Mouse (Mus musculus) lung, postnatal 25 days (tissue): Measurements from ENCODE around the gene Rab3gap1.

Experiments
- DNase-seq: peaks from one replicate; pipeline ENCODE4 v3.0.0; 2022; ENCODE audit warnings: low spot score

Rab3gap1 gene

GRCm38 (mm10) chr1:127868300-127869261 is at the start of gene Rab3gap1:
Rab3gap1 (plus strand) TSS chr1:127868773.
- peak; percentile 89 for DNase-seq

DNA sequence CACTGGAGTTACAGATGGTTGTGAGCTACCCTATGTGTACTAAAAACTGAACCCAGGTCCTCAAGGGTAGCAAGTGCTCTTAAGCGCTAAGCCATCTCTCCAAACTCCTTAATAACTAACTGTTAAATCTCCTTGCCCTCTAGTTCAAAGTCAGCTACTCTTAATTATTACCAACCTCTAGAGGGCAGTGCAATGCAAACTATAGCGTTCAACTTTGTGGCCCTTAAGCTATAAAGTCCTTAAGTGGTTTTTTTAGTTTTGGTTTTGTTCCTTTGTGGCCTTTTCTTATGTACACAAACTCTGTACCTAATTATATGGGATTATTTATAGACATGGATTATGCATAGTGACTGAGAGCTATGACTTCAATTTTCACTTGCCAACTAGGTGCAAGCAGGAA is 41.2 kb upstream of the Rab3gap1 start:
- DNase-seq: peak; percentile 70

GRCm38 (mm10) chr1:127830215-127830921 is 38.2 kb upstream of the Rab3gap1 start:
- no peak for DNase-seq

DNA sequence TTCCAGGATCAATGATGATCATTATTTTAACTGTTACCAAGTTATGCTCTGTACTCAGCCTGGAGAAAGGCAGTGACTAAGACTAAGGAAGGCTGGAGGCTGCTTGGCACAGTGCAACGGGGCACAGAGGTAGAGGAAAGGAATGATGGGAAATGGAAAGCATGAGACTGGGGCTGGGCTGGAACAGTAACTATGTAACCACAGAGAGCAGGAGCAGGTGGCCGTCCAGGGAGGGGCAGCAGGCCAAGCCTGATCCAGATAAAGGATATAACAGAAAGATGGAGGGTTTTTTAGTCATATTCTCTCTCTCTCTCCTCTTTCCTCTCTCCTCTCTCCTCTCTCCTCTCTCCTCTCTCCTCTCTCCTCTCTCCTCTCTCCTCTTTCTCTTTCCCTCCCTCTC is 34.9 kb upstream of the Rab3gap1 start:
- DNase-seq: no peak

DNA sequence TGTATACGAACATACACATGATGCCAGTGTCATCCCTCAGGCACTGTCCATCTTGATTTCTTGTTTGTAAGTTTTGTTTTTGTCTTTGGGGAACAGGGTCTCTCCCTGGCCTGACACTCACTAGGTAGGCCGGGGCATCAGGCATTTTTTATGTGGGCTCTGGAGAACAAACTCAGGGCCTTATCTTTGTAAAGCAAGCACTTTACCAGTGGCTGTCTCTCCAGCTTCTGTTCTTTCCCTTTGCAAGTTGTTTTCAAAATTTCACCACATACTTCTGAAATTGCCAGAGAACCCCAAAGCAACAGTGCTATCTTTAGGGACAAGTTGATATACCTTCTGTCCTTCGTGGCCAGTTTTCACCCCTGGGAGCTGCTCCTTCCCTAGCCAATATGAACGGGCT is 34.4 kb upstream of the Rab3gap1 start:
- DNase-seq: no peak

DNA sequence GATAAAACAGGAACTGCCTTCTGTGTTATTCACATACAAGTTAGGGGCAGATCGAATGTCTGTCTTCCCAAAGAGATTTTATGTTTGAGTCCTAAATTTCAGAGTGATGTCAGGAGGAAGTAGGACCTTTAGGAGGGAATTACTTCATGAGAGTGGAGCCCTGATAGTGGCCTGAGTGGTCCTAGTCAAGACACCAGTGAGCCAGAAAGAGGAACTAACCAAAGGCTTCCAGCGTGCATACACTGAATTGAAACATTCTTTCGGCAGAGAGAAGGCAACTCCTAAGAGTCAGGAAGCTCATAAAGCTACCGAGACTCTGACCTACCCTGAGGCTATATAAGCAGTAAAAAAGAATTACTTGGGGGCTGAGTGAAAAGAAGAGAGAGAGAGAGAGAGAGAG is 32.0 kb upstream of the Rab3gap1 start:
- no peak for DNase-seq

GRCm38 (mm10) chr1:127838602-127839001 is 30.0 kb upstream of the Rab3gap1 start:
- DNase-seq: no peak

DNA sequence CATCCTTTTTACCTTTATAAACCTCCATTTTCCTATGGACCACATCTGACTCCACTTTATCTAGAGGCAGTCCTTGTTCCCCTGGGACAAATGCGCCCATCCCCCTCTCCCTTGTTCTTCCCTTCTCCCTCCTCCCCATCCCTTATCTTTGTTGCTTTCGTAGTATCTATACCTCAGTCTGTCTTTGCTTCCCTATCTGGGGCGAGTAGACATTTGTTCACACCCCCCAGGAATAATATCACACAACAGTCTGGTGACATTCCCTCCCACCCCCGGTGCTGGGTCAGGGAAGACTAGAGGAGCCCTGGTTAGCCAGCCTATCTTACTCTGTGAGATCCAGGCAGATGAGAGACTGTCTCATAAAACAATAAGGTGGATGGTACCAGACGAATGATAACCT is 23.1 kb upstream of the Rab3gap1 start:
- DNase-seq: no peak

DNA sequence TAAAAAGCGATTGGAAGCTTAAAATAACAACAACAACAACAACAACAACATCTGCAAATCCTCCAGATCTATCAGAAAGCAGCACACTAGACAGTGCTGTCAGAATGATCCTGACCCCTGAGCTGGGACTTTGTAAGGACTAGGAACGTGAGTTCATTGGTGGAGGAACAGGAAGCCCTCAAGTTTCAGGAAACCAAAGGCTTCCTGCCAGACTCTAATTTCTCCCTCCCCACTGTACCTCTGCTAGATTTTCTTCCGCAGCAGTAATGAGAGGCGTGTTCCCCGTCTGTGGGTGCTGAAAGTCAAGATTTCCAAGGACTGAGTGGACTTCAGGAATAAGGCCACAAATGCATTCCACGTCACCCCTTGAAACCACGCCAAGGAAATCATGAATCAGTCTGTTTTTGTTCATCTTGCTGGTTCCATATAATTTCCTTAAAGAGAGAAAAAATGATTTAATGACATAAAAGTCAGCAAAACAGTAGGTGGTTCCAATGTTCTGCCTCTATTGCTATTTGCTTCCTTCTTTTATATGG is 18.4 kb upstream of the Rab3gap1 start:
- DNase-seq: no peak

DNA sequence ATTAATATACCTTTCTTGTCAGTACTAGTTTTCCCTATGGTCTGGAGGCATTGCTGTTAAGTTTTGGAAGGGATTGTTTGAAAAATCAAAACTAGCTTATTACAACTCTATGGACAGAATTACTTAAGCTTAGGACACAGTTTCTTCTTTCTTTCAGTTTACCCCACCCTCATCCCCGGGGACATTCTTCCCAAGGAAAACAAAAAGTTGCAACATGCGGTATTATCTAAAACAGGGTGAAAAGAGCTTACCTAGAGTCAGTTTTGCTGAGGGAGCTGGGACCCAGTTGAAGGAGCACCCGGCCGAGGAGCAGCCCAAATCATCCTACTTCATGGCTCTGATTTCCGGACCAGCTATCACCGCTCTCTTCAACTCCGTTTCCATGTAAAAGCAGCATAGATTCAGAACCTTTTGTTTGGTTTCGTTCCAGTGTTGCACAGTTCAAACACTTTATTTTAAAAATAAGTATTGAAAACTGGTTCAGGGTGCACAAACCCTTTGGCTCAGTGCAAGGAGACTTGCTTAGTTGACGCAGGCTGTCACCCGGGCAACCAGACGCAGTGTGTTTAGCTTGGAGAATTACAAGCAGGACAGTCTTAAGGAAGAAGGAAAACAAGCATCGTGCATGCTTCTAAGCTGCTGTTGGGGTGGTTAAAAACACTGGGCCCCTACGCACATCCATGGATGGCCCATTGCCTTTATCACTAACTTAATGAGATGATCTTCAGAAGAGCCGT is 13.9 kb upstream of the Rab3gap1 start, which contains the start of gene Map3k19:
TSS of gene Map3k19 (minus strand) at position 546 of the 737 bp plus-strand sequence.
- DNase-seq: no peak

DNA sequence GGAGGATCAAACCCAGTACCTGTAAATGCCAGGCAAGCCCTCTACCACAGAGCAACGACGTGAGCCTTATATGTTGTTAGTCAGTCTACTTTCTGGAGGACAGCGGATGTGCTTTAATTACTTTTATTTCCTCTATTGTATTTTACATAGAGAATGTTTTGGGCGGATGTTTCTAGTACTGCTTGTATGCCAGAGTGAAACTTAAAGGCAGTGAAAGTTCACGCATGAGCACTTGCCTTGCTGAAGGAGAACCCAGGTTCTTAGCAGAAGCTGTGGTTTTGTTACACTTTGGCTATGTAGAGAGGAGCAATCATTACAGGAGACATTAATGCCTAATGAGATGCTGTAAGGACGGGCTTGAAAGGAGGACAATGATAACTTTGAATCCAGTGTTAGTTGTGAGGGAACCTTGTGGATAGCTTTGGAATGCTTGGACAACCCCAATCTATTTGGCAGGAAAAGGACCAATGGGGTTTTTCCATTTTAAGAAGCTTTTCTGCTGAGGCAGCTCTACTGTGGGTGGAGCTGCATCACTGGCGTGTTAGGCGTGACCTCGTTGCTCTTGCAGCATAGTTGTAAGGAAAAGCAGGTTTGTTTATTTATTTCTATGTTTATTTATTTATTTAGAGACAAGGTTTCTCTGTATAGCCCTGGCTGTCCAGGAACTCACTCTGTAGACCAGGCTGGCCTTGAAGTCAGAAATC is 9.5 kb upstream of the Rab3gap1 start:
- no peak for DNase-seq

- DNase-seq: no peak
Observed at GRCm38 (mm10) chr1:127859799-127860400, 8.7 kb upstream of the Rab3gap1 start.

GRCm38 (mm10) chr1:127860492-127860891 is 8.1 kb upstream of the Rab3gap1 start:
- DNase-seq: no peak

DNA sequence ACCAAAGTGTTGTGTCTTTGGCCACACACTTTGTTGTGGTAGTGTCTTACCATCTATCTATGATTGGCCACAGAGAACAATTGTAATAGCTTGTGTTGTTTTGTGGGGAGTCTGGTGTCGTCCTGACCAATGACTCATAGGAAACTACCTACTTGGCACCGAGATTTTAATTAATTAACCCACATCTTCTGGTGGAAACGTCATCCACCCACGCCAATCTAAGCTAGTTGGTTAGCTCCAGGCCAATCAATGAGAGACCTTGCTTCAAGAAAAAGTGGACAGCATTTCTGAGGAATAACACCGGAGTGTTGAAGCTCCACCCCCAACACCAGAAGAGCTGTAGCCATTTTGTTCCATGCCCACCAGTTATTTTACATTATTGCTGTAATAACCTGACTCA is 6.7 kb upstream of the Rab3gap1 start:
- DNase-seq: no peak

- no peak for DNase-seq
Observed at GRCm38 (mm10) chr1:127863806-127864205, 4.8 kb upstream of the Rab3gap1 start.

DNA sequence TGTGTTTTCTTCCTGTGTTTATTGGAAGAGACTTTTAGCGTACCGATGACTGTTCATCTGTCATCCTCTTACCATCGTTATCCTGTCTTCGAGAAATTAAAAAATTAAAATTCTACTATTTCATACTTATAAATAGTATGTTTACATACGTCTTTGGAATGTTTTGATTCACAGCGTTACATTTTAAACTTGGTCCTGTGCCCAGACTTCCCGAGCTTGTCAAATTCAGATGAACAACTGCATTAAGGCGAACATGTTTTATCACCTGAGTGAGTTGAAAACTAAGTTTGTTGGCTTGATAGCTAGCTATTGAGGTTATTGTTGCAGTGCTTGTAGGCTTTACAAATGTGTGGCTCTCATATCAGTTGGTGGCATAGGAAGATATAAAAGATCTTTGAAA is 703 bp downstream of the Rab3gap1 start:
- no peak for DNase-seq

DNA sequence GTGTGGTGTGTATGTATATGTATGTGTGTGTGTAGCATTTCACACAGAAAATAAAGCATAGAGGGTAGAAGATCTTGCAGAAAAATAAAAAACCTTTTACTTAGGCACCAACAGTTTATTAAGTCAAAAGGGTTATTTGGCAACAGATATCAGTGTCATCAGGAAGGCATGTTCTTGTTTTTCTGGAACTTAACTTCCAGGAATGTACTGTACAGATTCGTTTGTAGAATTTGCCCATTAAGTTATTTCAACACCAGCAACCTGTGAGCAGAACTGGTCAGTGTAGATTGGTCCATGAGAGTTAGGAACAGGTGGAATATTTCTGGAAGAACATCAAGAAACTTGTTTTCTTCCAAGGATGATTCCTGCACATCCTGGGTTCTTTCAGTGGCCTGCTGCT is 30.8 kb downstream of the Rab3gap1 start:
- DNase-seq: no peak

DNA sequence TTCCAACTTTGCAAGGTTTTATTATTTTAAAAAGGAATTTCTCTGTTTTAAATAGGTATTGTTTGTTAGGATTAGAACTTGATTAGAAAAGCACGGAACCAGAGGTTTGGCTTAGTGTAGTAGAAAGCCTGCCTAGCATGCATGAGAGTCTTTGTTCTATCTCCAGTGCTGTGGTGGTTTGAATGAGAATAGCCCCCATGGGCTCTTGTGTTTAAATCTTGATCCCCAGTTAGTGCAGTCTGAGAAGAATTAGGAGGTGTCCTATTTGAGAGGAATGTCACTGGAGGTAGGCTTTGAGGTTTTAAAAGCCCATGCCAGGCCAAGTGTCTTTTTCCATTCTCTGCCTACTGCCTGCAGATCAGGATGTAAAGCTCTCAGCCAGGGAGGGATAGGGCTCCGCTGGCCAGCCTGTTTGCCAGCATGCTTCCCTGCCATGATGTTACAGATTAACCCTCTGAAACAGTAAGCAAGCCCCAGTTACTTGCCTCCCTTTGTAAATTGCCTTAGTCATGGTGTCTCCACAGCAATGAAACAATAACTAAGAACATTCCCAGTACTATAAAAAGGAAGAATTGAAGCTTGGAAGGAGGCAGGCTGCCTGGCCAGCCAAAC is 36.3 kb downstream of the Rab3gap1 start:
- DNase-seq: no peak

DNA sequence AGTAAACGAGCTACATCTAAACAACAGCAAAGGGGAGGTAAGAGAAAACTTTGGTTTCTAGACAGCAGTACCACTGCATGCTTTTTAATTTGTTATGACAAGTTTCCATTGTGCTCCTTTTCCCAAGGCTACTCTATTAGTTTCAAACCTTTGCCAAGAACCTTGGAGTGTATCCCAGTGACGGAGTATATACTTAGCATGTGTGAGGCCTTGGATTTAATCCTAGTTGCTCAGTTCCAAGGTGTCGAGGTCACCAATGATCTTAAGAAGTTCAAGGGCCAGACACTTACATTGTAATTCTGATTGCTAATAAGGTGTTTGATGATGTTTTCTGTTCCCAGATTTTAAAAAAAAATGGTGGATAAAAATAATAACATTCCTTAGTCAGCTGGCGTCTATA is 44.5 kb downstream of the Rab3gap1 start:
- no peak for DNase-seq

DNA sequence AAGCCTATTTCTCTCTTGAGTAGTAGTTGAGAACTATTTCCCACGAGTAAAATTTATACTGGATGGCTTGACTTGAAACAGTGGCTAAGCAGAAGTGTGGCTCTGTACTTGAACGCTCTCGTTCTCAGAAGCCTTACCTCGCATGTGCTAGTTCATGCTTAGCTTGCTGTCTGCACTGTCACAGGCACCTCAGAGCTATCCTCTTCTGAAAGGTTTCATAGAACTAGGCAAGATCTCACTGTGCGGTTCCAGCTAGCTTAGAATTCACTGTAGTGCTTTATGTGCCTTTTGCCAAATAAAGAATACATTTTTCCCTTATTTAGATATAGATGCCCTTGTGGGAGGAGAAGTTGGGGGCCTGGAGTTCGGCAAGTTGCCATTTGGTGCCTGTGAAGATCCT is 46.7 kb downstream of the Rab3gap1 start:
- DNase-seq: no peak

DNA sequence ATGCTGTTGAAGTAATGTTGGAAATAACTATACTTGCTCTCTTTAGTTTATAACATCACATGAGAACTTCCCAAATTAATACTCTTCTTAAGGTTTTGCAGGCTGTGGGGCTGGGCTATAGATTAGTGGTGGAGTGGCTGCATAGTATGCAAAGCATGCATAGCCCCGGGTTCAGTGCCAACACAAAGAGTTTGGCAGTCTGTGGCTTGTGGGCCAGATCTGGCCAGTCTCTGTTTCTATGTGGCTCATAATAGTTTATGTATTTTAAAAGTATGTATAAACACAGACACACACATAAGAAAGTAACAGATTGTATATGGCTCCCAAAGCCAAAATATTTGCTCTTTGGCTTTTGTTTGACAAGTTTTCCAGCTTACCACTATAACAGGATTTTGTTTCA is 47.2 kb downstream of the Rab3gap1 start:
- DNase-seq: no peak
